Mouse (Mus musculus): Measurements from ENCODE around the gene Acin1. TPM values are rescaled to one million over a fixed set of nuclear protein-coding genes. Genes with fewer than 3 reads are reported as not detected.

The Acin1 gene
- polyA plus RNA-seq, 1 experiment from 2014 or later, result 90.1 TPM

GRCm38 (mm10) chr14:54592319-54592934 lies 94.3 kb downstream of the Acin1 start:
- H3K9me3 ChIP-seq (replicated peaks; ENCODE audit: low read length), result no peaks in the 10 kb centered on the region

More at GRCm38 (mm10) chr14:54592319-54592934, 94.3 kb downstream of the Acin1 start:
- H3K9ac ChIP-seq (ENCODE audit: low read depth, low read length), result no peak overlapping the region
- H3K4me1 ChIP-seq (replicated peaks; ENCODE audit: insufficient read depth, low read length), result peaks cover 5% of the 10 kb centered on the region; the same call in 1 of the 2 replicates
- no peaks in the 10 kb centered on the region for H3K27me3 ChIP-seq (ENCODE audit: insufficient read depth, low read length)
- 15% methylated on average over 10 of the region's 10 CpGs for WGBS
- no peak overlapping the region for H3K4me2 ChIP-seq (ENCODE audit: low read length)
- peak; percentile 75 for ATAC-seq (replicated peaks; ENCODE audit: low FRiP score, low read depth)
- H3K4me3 ChIP-seq (replicated peaks; ENCODE audit: low read depth, low read length), result no peak overlapping the region
- DNase-seq (ENCODE audit: low spot score), result peak; percentile 94
- peak overlapping the region; percentile 72 for H3K27ac ChIP-seq
- TF ChIP-seq CTCF (IDR thresholded peaks at IDR 0.05; ENCODE audit: low read depth), result no peak
- 0 out of 2 replicates have a peak, but pooled peaks cover 4% of the 10 kb centered on the region for H3K36me3 ChIP-seq (ENCODE audit: insufficient read depth, low read length)

MicroRNA genes within 50 kb of the gene (microRNA counts, 519-probe panel; counts per million panel counts)
- microRNA mmu-miR-686, result 330 counts per million, percentile 68 among the panel's probes with 10 or more counts

Small RNA genes lying within 50 kb of the gene (microRNA-seq; reads per million reads assigned to microRNA genes)
- gene Mir686, result not detected
- 0.60 reads per million for gene Mir6948

Other genes starting within 250 kb of the Acin1 start
- 76.5 and 78.4 TPM in 2 replicates for gene Lrp10, start 222.8 kb downstream of the Acin1 start, polyA plus RNA-seq (2015; fragmentation: Nextera tagmentation; extraction: Ambion mirVana)
- 4.3 and 4.4 TPM in 2 replicates for gene Rem2, start 210.8 kb downstream of the Acin1 start, polyA plus RNA-seq (2015; fragmentation: Nextera tagmentation; extraction: Ambion mirVana)
- gene Prmt5, start 169.4 kb downstream of the Acin1 start, polyA plus RNA-seq (2015; fragmentation: Nextera tagmentation; extraction: Ambion mirVana), result 52.2 and 60.1 TPM in 2 replicates
- 41.6 and 46.4 TPM in 2 replicates for gene Haus4, start 132.3 kb downstream of the Acin1 start, polyA plus RNA-seq (2015; fragmentation: Nextera tagmentation; extraction: Ambion mirVana)
- 34.6 and 40.9 TPM in 2 replicates for gene Ajuba, start 109.4 kb downstream of the Acin1 start, polyA plus RNA-seq (2015; fragmentation: Nextera tagmentation; extraction: Ambion mirVana)
- gene 4931414P19Rik, start 80.9 kb downstream of the Acin1 start, polyA plus RNA-seq (2015; fragmentation: Nextera tagmentation; extraction: Ambion mirVana), result 6.4 TPM in 2 replicates
- 370 and 387 TPM in 2 replicates for gene Psmb5, start 68.9 kb downstream of the Acin1 start, polyA plus RNA-seq (2015; fragmentation: Nextera tagmentation; extraction: Ambion mirVana)
- 0.13 TPM in 1 of 2 replicates, not detected in the other for gene Psmb11, start 65.5 kb downstream of the Acin1 start, polyA plus RNA-seq (2015; fragmentation: Nextera tagmentation; extraction: Ambion mirVana)
- gene Gm17606, start 46.0 kb downstream of the Acin1 start, polyA plus RNA-seq (2015; fragmentation: Nextera tagmentation; extraction: Ambion mirVana), result not detected in 2 replicates
- gene Cdh24, start 45.6 kb downstream of the Acin1 start, polyA plus RNA-seq (2015; fragmentation: Nextera tagmentation; extraction: Ambion mirVana), result 1.4 and 1.6 TPM in 2 replicates
- 102 TPM in 2 replicates for gene 1700123O20Rik, start 715 bp downstream of the Acin1 start, polyA plus RNA-seq (2015; fragmentation: Nextera tagmentation; extraction: Ambion mirVana)
- gene Gm29776, start 11.9 kb upstream of the Acin1 start, polyA plus RNA-seq (2015; fragmentation: Nextera tagmentation; extraction: Ambion mirVana), result 0.07 TPM in 1 of 2 replicates, not detected in the other
- not detected in 2 replicates for gene Cebpe, start 25.2 kb upstream of the Acin1 start, polyA plus RNA-seq (2015; fragmentation: Nextera tagmentation; extraction: Ambion mirVana)
- 25.4 and 25.7 TPM in 2 replicates for gene Slc7a8, start 95.0 kb upstream of the Acin1 start, polyA plus RNA-seq (2015; fragmentation: Nextera tagmentation; extraction: Ambion mirVana)
- 0.80 and 1.2 TPM in 2 replicates for gene Rnf212b, start 127.2 kb upstream of the Acin1 start, polyA plus RNA-seq (2015; fragmentation: Nextera tagmentation; extraction: Ambion mirVana)
- 18.7 and 19.9 TPM in 2 replicates for gene Homez, start 184.0 kb upstream of the Acin1 start, polyA plus RNA-seq (2015; fragmentation: Nextera tagmentation; extraction: Ambion mirVana)
- gene Ppp1r3e, start 190.6 kb upstream of the Acin1 start, polyA plus RNA-seq (2015; fragmentation: Nextera tagmentation; extraction: Ambion mirVana), result 3.1 and 4.2 TPM in 2 replicates
- 5.3 and 5.6 TPM in 2 replicates for gene Bcl2l2, start 196.4 kb upstream of the Acin1 start, polyA plus RNA-seq (2015; fragmentation: Nextera tagmentation; extraction: Ambion mirVana)
- 1.7 and 2.5 TPM in 2 replicates for gene Gm20521, start 196.5 kb upstream of the Acin1 start, polyA plus RNA-seq (2015; fragmentation: Nextera tagmentation; extraction: Ambion mirVana)
- gene Pabpn1, start 205.6 kb upstream of the Acin1 start, polyA plus RNA-seq (2015; fragmentation: Nextera tagmentation; extraction: Ambion mirVana), result 113 and 123 TPM in 2 replicates
- 39.9 and 48.1 TPM in 2 replicates for gene Slc22a17, start 226.2 kb upstream of the Acin1 start, polyA plus RNA-seq (2015; fragmentation: Nextera tagmentation; extraction: Ambion mirVana)
- 15.0 and 16.0 TPM in 2 replicates for gene Efs, start 239.2 kb upstream of the Acin1 start, polyA plus RNA-seq (2015; fragmentation: Nextera tagmentation; extraction: Ambion mirVana)
- 0.11 TPM in 1 of 2 replicates, not detected in the other for gene Il25, start 245.8 kb upstream of the Acin1 start, polyA plus RNA-seq (2015; fragmentation: Nextera tagmentation; extraction: Ambion mirVana)
- gene Cmtm5, start 249.3 kb upstream of the Acin1 start, polyA plus RNA-seq (2015; fragmentation: Nextera tagmentation; extraction: Ambion mirVana), result 1.9 and 2.1 TPM in 2 replicates